Mouse (Mus musculus) mature B cell (primary cell): ENCODE results near the gene Vmn2r42.
"Not testable (repeated sequence)": the region's sequence is repeated elsewhere in the genome, so short reads cannot be mapped to it uniquely, and the experiment has no call there.

Experiments used
- in situ Hi-C: fragments of 300-500 bp; cut with MboI; formaldehyde crosslinking; loops from 2 replicates; pipeline ENCODE4 v1.14.3; 2019

Gene Vmn2r42

GRCm38 (mm10) chr7:8200220-8200619 lies at the start of gene Vmn2r42:
Vmn2r42 (minus strand) TSS chr7:8200320.
- in situ Hi-C loops, result not testable (repeated sequence)

GRCm38 (mm10) chr7:8161554-8161953 lies 38.6 kb downstream of the Vmn2r42 start, which contains the start of gene Vmn2r41:
Vmn2r41 (minus strand) TSS chr7:8161654.
- in situ Hi-C loops, result not testable (repeated sequence)
